Mouse (Mus musculus) hematopoietic stem cell, adult 5-6 weeks (primary cell): ENCODE data around the gene Rnf133. TPM values are rescaled to one million over a fixed set of nuclear protein-coding genes. Genes with fewer than 3 reads are reported as not detected.

Experiments used
- ATAC-seq, 2 experiments: fragments of 125-278 bp in 1 of 2; replicated peaks in 1 of 2; 2 replicates each; pipeline ENCODE4 v1.8.0; 2016 to 2017; ENCODE audit warnings: inconsistent platforms in 2 of 2, mild to moderate bottlenecking in 2 of 2, moderate number of reproducible peaks in 2 of 2, low read depth in 1 of 2, moderate TSS enrichment in 1 of 2; ENCODE audit not compliant: low FRiP score in 2 of 2, poor library complexity in 2 of 2, severe bottlenecking in 2 of 2, insufficient read depth in 1 of 2, low TSS enrichment in 1 of 2
- total RNA-seq: library from RNA; stranded (forward); fragments of 172-1452, 232-1000 nt; gene quantifications from 2 replicates; pipeline ENCODE4 v1.2.3, GENCODE M21; 2017

The Rnf133 gene
- 0.25 TPM in 1 of 2 replicates, not detected in the other for total RNA-seq

GRCm38 (mm10) chr6:23650205-23650604 is at the start of gene Rnf133:
Rnf133 (minus strand) TSS chr6:23650305.
- ATAC-seq: no peak

GRCm38 (mm10) chr6:23678172-23678571 is 28.1 kb upstream of the Rnf133 start:
- ATAC-seq: no peak

- no peak for ATAC-seq
Observed at GRCm38 (mm10) chr6:23655036-23655435, 4.9 kb upstream of the Rnf133 start, which contains the start of gene Rnf148. Rnf148 (minus strand) TSS chr6:23655136.

- ATAC-seq: peak; percentile 95 to 96
Observed at GRCm38 (mm10) chr6:23648732-23649131, 1.4 kb downstream of the Rnf133 start.

- no peak for ATAC-seq
Observed at GRCm38 (mm10) chr6:23647627-23648247, 2.4 kb downstream of the Rnf133 start.

GRCm38 (mm10) chr6:23637081-23637480 is 13.0 kb downstream of the Rnf133 start:
- ATAC-seq: no peak; a peak in 1 of 4 replicates

- ATAC-seq: no peak
Observed at GRCm38 (mm10) chr6:23635208-23635607, 14.9 kb downstream of the Rnf133 start.

GRCm38 (mm10) chr6:23634016-23634415 is 16.1 kb downstream of the Rnf133 start:
- ATAC-seq: no peak

GRCm38 (mm10) chr6:23630465-23630864 is 19.6 kb downstream of the Rnf133 start:
- no peak for ATAC-seq

Other genes with a start within 250 kb of the Rnf133 start
- 0.44 TPM in 1 of 2 replicates, not detected in the other for gene Rnf148, start 4.8 kb upstream of the Rnf133 start, total RNA-seq
- gene Cadps2, start 189.1 kb upstream of the Rnf133 start, total RNA-seq: 17.5 and 21.3 TPM in 2 replicates